Mouse (Mus musculus) gastrocnemius, postnatal 10 days (tissue): ENCODE data around the gene Cryge. TPM values are rescaled to one million over a fixed set of nuclear protein-coding genes. Genes with fewer than 3 reads are reported as not detected.

Experiments used
- DNase-seq: peaks from one replicate; pipeline ENCODE4 v3.0.0; 2021; ENCODE audit warnings: mixed read lengths
- total RNA-seq, 2 experiments: library from RNA; stranded (reverse); gene quantifications; 2 replicates each; pipeline ENCODE4 v1.2.3; 2021

Gene Cryge
- total RNA-seq, 2 experiments from 2014 or later = not detected

GRCm38 (mm10) chr1:65012726-65013125 lies 38.2 kb downstream of the Cryge start:
- no peak for DNase-seq

- DNase-seq = peak; percentile 51
Measured at GRCm38 (mm10) chr1:65010153-65010552, 40.8 kb downstream of the Cryge start.

- DNase-seq = no peak
Measured at GRCm38 (mm10) chr1:65005575-65005974, 45.4 kb downstream of the Cryge start.

GRCm38 (mm10) chr1:65004526-65004925 lies 46.4 kb downstream of the Cryge start:
- DNase-seq = no peak

Other genes with a start within 250 kb of the Cryge start
- gene Plekhm3, start 94.3 kb downstream of the Cryge start, total RNA-seq = 1 to 10 TPM; 5.7 to 6.9 TPM
- not detected for gene Akr1cl, start 18.4 kb downstream of the Cryge start, total RNA-seq
- not detected for gene Crygd, start 12.3 kb upstream of the Cryge start, total RNA-seq
- gene Crygc, start 22.5 kb upstream of the Cryge start, total RNA-seq = not detected
- gene Crygb, start 31.1 kb upstream of the Cryge start, total RNA-seq = not detected
- not detected for gene Cryga, start 52.2 kb upstream of the Cryge start, total RNA-seq
- gene Gm28845, start 68.4 kb upstream of the Cryge start, total RNA-seq = not detected
- gene D630023F18Rik, start 72.1 kb upstream of the Cryge start, total RNA-seq = not detected
- gene Idh1, start 135.4 kb upstream of the Cryge start, total RNA-seq = 10 to 100 TPM; 40.7 to 40.9 TPM
- 10 to 100 TPM in 1 of 2 experiments, 1 to 10 TPM in 1; 8.9 to 12.7 TPM for gene Pikfyve, start 135.5 kb upstream of the Cryge start, total RNA-seq
- not detected for gene Pth2r, start 230.9 kb upstream of the Cryge start, total RNA-seq